14 mouse cellular contexts compared by ENCODE assay signal in the genomic region with DNA sequence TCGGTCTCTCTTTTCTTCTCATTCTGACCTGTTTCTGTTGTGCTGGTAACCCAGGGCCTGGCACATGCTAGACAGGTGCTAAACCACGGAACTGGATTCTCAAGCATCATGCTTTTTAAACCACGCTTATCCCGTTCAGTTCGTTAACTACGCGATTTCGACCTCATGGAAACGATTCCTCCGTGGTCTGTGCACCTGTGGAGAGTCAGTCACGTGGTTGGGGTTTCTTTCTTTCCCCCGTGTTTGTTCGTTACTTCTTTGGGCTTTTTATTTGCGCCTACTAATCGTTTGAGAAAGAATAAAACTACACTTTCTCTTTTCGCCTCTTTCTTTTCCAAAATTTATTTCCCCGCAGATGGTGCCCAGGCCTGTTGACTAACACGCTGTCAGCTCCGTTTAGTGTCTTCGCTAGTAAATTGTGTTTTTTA. TPM values are rescaled to one million over a fixed set of nuclear protein-coding genes. Genes with fewer than 3 reads are reported as not detected.
A peak's percentile ranks its signal among the peaks of the same experiment; 100 is the strongest.
DNase-seq lines count a peak whose midpoint lies in the region; ATAC-seq lines count a peak whose summit lies in the region.
"Had no signal": no experiment of that assay in that cellular context is flagged by ENCODE, and none has a peak within 500 bp of the region (broad histone marks: within the 10 kb centered on the region; RNA-seq: fewer than 3 reads in every experiment).

No protein-coding gene starts in this region.

- no peaks in the 10 kb centered on the region for H3K27me3 ChIP-seq in heart, embryonic 16.5 days (ENCODE audit: control insufficient read depth, insufficient read depth, low read length)

- no peaks in the 10 kb centered on the region for H3K9me3 ChIP-seq in heart, embryonic 16.5 days (replicated peaks; ENCODE audit: control insufficient read depth, low read length)

- H3K9ac ChIP-seq in heart, embryonic 16.5 days (ENCODE audit: low read length) = no peak overlapping the region
- H3K9ac ChIP-seq: lung, embryonic 14.5 days had no signal

- H3K27ac ChIP-seq in heart, embryonic 16.5 days (ENCODE audit: low read length) = peak overlapping the region; percentile 57

- no peak overlapping the region for H3K4me2 ChIP-seq in heart, embryonic 16.5 days (ENCODE audit: low read depth, low read length)
- H3K4me2 ChIP-seq: lung, embryonic 14.5 days had no signal

- DNase-seq in heart, postnatal 25 days (ENCODE audit: low spot score) = no peak
- peak; percentile 68 to 82 for DNase-seq in thymus, postnatal 36 days
- no peak for DNase-seq in right cerebral cortex, postnatal 25 days
- DNase-seq in c-Kit-positive CD71-positive TER-119-positive erythroid progenitor cells, embryonic 14.5 days (ENCODE audit: low spot score) = no peak
- DNase-seq: adrenal gland, postnatal 25 days; heart, postnatal 4 days; kidney, adult 11 months; liver; lung, embryonic 14.5 days; spleen, adult 18-20 months had no signal

- no peak overlapping the region for H3K4me3 ChIP-seq in heart, embryonic 16.5 days (ENCODE audit: low read length)
- H3K4me3 ChIP-seq: myocyte had no signal

- ATAC-seq in heart, embryonic 16.5 days (replicated peaks; ENCODE audit: extremely low read depth, insufficient read depth, low FRiP score) = peak; percentile 79
- ATAC-seq in activated CD4-positive, CD25-positive, alpha-beta regulatory T cell, adult 4 months = peak; percentile 70
- ATAC-seq in inflammation-experienced regulatory T-cells, adult 6 months = peak; percentile 75

- H3K36me3 ChIP-seq in heart, embryonic 16.5 days (ENCODE audit: control insufficient read depth, insufficient read depth) = no peaks in the 10 kb centered on the region

- intact Hi-C loops in heart, postnatal 25 days (cut with DNase I) = no loop called here

- H3K4me1 ChIP-seq in heart, embryonic 16.5 days (ENCODE audit: control insufficient read depth, insufficient read depth, low read length) = peaks cover 10% of the 10 kb centered on the region

- WGBS in heart, embryonic 16.5 days = 82% methylated on average over 20 of the region's 20 CpGs

RNA-seq across cellular contexts. Expression of gene Metap2, which starts 42.0 kb away (rescaled TPM):
- 142 and 149 TPM in 2 replicates for polyA plus RNA-seq in heart, embryonic 16.5 days (2015; fragmentation: Nextera tagmentation; extraction: Ambion mirVana)
- total RNA-seq in heart, postnatal 25 days (2021) = 100 to 1,000 TPM; 111 to 131 TPM
- 100 to 1,000 TPM; 188 to 241 TPM for polyA plus RNA-seq in activated CD4-positive, CD25-positive, alpha-beta regulatory T cell, adult 4 months (2017; shearing (Covaris generic))
- polyA plus RNA-seq in inflammation-experienced regulatory T-cells, adult 6 months (2017; shearing (Covaris generic)) = 100 to 1,000 TPM; 177 to 252 (median 239) TPM

Comparison
In these comparisons a context has a peak if more than half of its experiments do, and no peak if none do; other contexts are left out.
1. DNase-seq: peak in thymus, postnatal 36 days (2 of 2); none in heart, postnatal 25 days (single experiment), right cerebral cortex, postnatal 25 days (single experiment) and c-Kit-positive CD71-positive TER-119-positive erythroid progenitor cells, embryonic 14.5 days (single experiment).
2. Peak in every context shown above with its lines, with median percentiles within 50 percentile points of each other: ATAC-seq.